Mouse (Mus musculus): ENCODE measurements around the gene Mfsd4a.

DNA sequence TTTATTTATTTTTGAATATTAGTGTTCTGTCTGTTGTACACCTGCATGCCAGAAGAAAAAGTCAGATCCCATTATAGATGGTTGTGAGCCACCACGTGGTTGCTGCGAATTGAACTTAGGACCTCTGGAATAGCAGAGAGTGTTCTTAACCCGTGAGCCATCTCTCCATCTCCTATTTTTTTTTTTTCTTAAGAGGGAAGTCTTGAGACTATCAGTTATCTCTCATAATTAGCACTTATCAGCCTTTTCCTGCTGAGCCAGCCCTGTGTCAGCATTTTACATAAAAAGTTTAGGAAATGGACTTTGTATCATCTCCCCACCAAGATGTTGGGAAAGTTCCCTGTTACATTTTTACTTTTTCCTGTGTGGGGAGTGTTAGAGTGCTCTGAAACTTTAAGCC lies 45.8 kb downstream of the Mfsd4a start:
- no peak for TF ChIP-seq CTCF (conservative IDR thresholded peaks at IDR 0.05; ENCODE audit: low read length)
- no peak for TF ChIP-seq NANOG (IDR thresholded peaks at IDR 0.05; ENCODE audit: borderline replicate concordance, low read length)

Measured in E14TG2a.4 (cell line).